Mouse (Mus musculus): Measurements from ENCODE around the gene Ifnar2. TPM values are rescaled to one million over a fixed set of nuclear protein-coding genes. Genes with fewer than 3 reads are reported as not detected.

Ifnar2 gene
- polyA plus RNA-seq, 1 experiment from 2014 or later = 33.2 TPM

GRCm38 (mm10) chr16:91348588-91349330, 23.8 kb upstream of the Ifnar2 start:
- Histone ChIP-seq H3K27me3 (peaks cover 82% of the 10 kb centered on the region), H3K36me3 (no peaks in the 10 kb centered on the region), H3K27ac (no peak overlapping the region), H3K4me1 (replicated peaks) (peaks cover 12% of the 10 kb centered on the region), H3K4me3 (no peak overlapping the region), H3K9me3 (no peaks in the 10 kb centered on the region), H3K9ac (no peak overlapping the region), H3K4me2 (no peak overlapping the region)
- no peak for ATAC-seq (ENCODE audit: low FRiP score)
- WGBS = 69% methylated on average over 28 of the region's 28 CpGs

DNA sequence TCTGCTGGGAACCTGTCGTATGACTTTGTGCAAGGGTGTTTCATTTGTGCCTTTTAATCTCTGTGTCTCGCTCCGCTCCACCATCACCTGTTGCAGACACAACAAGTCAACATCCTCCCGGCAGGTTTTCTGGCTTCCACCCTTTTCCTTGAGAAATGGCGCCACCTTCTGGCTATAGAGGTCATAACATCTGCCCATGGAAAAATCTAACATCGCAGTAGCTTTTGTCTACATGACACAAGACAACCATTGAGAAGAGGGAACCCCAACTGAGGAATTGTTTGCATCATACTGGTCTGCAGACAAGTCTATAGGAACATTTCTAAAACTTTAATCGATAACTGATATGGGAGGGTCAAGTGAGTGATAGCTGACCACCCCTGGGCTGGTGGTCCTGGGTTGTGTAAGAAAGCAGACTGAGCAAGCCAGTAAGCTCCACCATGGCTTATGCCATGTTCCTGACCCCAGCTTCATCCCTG, 20.5 kb upstream of the Ifnar2 start:
- H3K27me3 ChIP-seq = peaks cover 82% of the 10 kb centered on the region
- no peaks in the 10 kb centered on the region for H3K9me3 ChIP-seq
- no peaks in the 10 kb centered on the region for H3K36me3 ChIP-seq
- 7% methylated on average over 7 of the region's 7 CpGs for WGBS
- no peak overlapping the region for H3K4me3 ChIP-seq
- peaks cover 12% of the 10 kb centered on the region for H3K4me1 ChIP-seq (replicated peaks)
- H3K4me2 ChIP-seq = no peak overlapping the region
- peak; percentile 60; the same call in 1 of the 2 replicates for ATAC-seq (ENCODE audit: low FRiP score)
- no peak overlapping the region for H3K27ac ChIP-seq
- H3K9ac ChIP-seq = no peak overlapping the region

DNA sequence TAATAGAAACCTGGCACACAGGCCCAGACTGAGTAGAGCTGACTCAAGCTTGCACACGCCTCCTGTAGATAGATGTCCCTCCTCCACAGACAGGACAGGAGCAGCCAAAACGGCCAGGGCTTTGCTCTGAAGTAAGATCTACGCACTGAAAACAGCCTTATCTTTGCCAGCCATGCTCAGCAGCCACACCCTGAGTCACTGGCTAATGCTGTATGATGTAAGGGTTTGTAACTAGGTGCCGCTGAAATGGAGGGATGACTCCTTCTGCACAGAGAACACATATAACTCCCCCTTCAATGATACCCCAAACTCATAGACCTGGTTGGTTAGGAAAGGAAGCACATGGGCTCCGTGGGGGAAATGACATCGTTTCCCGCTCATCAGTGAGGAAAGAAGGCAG, 19.8 kb upstream of the Ifnar2 start:
- H3K9ac ChIP-seq = no peak overlapping the region
- H3K9me3 ChIP-seq = no peaks in the 10 kb centered on the region
- H3K4me3 ChIP-seq = no peak overlapping the region
- WGBS = 70% methylated on average over 7 of the region's 7 CpGs
- no peak overlapping the region for H3K27ac ChIP-seq
- H3K4me2 ChIP-seq = no peak overlapping the region
- H3K36me3 ChIP-seq = no peaks in the 10 kb centered on the region
- H3K4me1 ChIP-seq (replicated peaks) = peaks cover 10% of the 10 kb centered on the region
- H3K27me3 ChIP-seq = peaks cover 79% of the 10 kb centered on the region
- no peak for ATAC-seq (ENCODE audit: low FRiP score)

- Histone ChIP-seq H3K27me3 (peaks cover 77% of the 10 kb centered on the region), H3K27ac (no peak overlapping the region), H3K4me3 (no peak overlapping the region), H3K36me3 (no peaks in the 10 kb centered on the region), H3K9me3 (no peaks in the 10 kb centered on the region), H3K4me1 (replicated peaks) (peaks cover 6% of the 10 kb centered on the region), H3K9ac (no peak overlapping the region), H3K4me2 (no peak overlapping the region)
- ATAC-seq (ENCODE audit: low FRiP score) = no peak
- 82% methylated on average over 6 of the region's 6 CpGs for WGBS
Observed at GRCm38 (mm10) chr16:91353177-91353576, 19.4 kb upstream of the Ifnar2 start.

GRCm38 (mm10) chr16:91353638-91354037, 18.9 kb upstream of the Ifnar2 start:
- no peak overlapping the region for H3K4me3 ChIP-seq
- H3K9me3 ChIP-seq = no peaks in the 10 kb centered on the region
- no peak overlapping the region for H3K27ac ChIP-seq
- no peak overlapping the region for H3K9ac ChIP-seq
- no peak for ATAC-seq (ENCODE audit: low FRiP score)
- H3K27me3 ChIP-seq = peaks cover 72% of the 10 kb centered on the region
- H3K36me3 ChIP-seq = no peaks in the 10 kb centered on the region
- peaks cover 2% of the 10 kb centered on the region; the same call in 1 of the 2 replicates for H3K4me1 ChIP-seq (replicated peaks)
- H3K4me2 ChIP-seq = no peak overlapping the region
- 76% methylated on average over 5 of the region's 5 CpGs for WGBS

- no peak overlapping the region for H3K27ac ChIP-seq
- H3K9ac ChIP-seq = no peak overlapping the region
- H3K4me2 ChIP-seq = no peak overlapping the region
- peaks cover 69% of the 10 kb centered on the region for H3K27me3 ChIP-seq
- peaks cover 3% of the 10 kb centered on the region; the same call in 1 of the 2 replicates for H3K4me1 ChIP-seq (replicated peaks)
- WGBS = 81% methylated on average over 4 of the region's 4 CpGs
- no peak for ATAC-seq (ENCODE audit: low FRiP score)
- H3K9me3 ChIP-seq = no peaks in the 10 kb centered on the region
- no peaks in the 10 kb centered on the region for H3K36me3 ChIP-seq
- H3K4me3 ChIP-seq = no peak overlapping the region
Observed at GRCm38 (mm10) chr16:91354599-91354998, 18.0 kb upstream of the Ifnar2 start.

DNA sequence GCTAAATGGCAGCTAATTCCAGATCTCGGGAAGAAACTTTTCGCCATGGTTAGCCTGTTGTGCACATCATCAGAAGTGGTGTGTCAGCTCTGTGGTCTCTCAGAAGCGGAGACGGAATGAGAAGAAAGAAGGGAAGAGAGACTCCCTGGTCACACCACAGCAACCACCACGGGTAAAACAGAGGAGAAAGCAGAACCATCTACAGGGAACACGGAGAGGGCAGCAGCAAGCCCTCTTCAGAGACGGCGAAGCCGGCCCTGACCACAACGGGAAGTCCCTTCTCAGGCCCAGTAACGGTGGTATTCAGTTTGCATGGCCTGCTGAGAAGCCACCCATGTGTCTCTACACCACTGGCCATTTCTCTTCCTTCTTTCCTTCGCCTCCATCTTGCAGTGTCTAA, 17.4 kb upstream of the Ifnar2 start:
- H3K27me3 ChIP-seq = peaks cover 65% of the 10 kb centered on the region
- H3K9me3 ChIP-seq = no peaks in the 10 kb centered on the region
- peaks cover 3% of the 10 kb centered on the region; the same call in 1 of the 2 replicates for H3K4me1 ChIP-seq (replicated peaks)
- no peak overlapping the region for H3K27ac ChIP-seq
- WGBS = 80% methylated on average over 12 of the region's 12 CpGs
- no peaks in the 10 kb centered on the region for H3K36me3 ChIP-seq
- H3K4me2 ChIP-seq = no peak overlapping the region
- H3K4me3 ChIP-seq = no peak overlapping the region
- no peak overlapping the region for H3K9ac ChIP-seq
- no peak for ATAC-seq (ENCODE audit: low FRiP score)

DNA sequence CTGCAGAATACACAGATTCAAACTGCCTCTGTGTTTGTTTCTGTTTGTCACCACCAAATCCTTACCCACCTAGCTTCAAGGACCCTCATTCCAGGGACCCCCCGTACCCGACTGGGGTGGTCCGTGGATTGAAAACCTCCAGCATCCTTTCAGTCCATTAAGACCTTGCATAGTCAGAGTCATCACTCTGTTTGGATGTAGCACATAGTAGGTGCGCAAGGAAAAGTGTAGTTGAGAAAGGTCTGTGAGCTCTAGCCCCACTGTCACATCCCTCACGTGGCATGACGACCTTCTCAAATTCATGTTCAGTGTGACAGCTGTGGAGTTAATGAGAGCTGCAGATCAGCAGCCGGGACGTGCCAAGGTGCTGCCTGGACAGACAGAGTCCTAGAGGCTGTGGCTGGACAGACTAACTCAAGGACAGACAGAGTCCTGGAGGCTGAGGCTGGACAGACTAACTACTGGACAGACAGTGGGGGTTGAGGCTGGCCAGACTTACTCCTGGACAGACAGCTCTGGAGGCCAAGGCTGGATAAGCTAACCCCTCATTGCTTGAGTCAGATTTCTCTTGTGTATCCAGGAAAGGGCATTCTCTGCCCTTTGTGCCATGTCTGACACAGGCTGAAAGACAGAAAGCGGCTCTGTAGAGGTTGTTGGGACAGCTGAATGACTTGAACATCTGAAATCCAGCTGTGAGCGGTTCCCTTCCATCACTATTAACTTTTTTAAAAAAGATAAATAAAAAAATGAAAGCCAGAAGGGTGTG, 15.6 kb upstream of the Ifnar2 start:
- Histone ChIP-seq H3K4me3 (no peak overlapping the region), H3K9ac (no peak overlapping the region), H3K36me3 (no peaks in the 10 kb centered on the region), H3K27me3 (peaks cover 47% of the 10 kb centered on the region), H3K9me3 (no peaks in the 10 kb centered on the region), H3K4me1 (replicated peaks) (peaks cover 3% of the 10 kb centered on the region; the same call in 1 of the 2 replicates), H3K27ac (no peak overlapping the region), H3K4me2 (no peak overlapping the region)
- no peak for ATAC-seq (ENCODE audit: low FRiP score)
- WGBS = 76% methylated on average over 10 of the region's 10 CpGs

DNA sequence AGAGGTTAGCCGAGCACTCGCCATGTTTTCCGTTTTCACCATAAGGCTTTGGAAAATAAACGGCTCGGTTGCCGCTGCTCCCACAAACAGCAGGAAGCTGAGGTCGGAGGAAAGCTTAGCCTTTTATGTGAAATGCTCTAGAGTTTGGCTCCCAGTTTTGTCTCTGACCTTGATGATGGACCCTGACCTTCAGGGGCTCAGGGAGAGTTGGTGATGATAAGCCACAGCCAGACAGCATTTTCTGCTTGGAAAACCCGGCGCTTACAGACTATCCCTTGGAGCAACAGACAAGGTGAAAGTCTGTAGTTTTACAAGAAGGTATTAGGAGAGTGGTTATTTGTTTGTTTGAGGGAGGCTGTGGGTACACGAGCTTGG, 15.1 kb upstream of the Ifnar2 start:
- Histone ChIP-seq H3K27ac (no peak overlapping the region), H3K9ac (no peak overlapping the region), H3K36me3 (no peaks in the 10 kb centered on the region), H3K9me3 (no peaks in the 10 kb centered on the region), H3K4me2 (no peak overlapping the region), H3K4me3 (no peak overlapping the region), H3K4me1 (replicated peaks) (peaks cover 6% of the 10 kb centered on the region; the same call in 1 of the 2 replicates), H3K27me3 (peaks cover 44% of the 10 kb centered on the region)
- WGBS = 66% methylated on average over 10 of the region's 10 CpGs
- ATAC-seq (ENCODE audit: low FRiP score) = no peak

DNA sequence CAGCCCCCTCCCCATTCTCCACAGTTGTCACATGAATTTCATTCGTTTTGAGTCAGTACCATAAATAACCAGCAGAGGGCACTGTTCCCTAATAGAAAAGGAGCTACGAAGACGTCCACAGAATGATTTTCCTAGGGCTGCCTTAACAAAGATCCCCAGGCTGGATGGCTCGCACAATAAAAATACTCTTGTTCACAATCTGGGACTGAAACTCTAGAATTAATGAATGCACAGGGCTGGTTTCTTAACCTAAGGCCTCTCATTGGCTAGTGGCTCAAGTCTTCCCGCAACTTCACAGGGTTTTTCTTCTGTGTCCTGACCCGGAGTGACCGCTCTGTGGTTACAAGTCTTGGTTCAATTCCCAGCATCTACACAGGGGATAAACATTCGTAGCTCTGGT, 14.0 kb upstream of the Ifnar2 start:
- H3K9me3 ChIP-seq = no peaks in the 10 kb centered on the region
- H3K9ac ChIP-seq = no peak overlapping the region
- H3K4me1 ChIP-seq (replicated peaks) = peaks cover 12% of the 10 kb centered on the region
- ATAC-seq (ENCODE audit: low FRiP score) = no peak
- H3K4me2 ChIP-seq = no peak overlapping the region
- 37% methylated on average over 8 of the region's 8 CpGs for WGBS
- no peaks in the 10 kb centered on the region for H3K36me3 ChIP-seq
- no peak overlapping the region for H3K4me3 ChIP-seq
- H3K27ac ChIP-seq = peak overlapping the region; percentile 44; the same call in 1 of the 2 replicates
- H3K27me3 ChIP-seq = peaks cover 34% of the 10 kb centered on the region

GRCm38 (mm10) chr16:91359531-91359930, 13.1 kb upstream of the Ifnar2 start:
- Histone ChIP-seq H3K4me3 (no peak overlapping the region), H3K9me3 (no peaks in the 10 kb centered on the region), H3K27me3 (peaks cover 25% of the 10 kb centered on the region), H3K4me2 (no peak overlapping the region), H3K4me1 (replicated peaks) (peaks cover 12% of the 10 kb centered on the region), H3K36me3 (no peaks in the 10 kb centered on the region), H3K9ac (no peak overlapping the region), H3K27ac (no peak overlapping the region)
- no peak for ATAC-seq (ENCODE audit: low FRiP score)
- whole genome bisulfite sequencing = 93% methylated on average over 13 of the region's 13 CpGs

DNA sequence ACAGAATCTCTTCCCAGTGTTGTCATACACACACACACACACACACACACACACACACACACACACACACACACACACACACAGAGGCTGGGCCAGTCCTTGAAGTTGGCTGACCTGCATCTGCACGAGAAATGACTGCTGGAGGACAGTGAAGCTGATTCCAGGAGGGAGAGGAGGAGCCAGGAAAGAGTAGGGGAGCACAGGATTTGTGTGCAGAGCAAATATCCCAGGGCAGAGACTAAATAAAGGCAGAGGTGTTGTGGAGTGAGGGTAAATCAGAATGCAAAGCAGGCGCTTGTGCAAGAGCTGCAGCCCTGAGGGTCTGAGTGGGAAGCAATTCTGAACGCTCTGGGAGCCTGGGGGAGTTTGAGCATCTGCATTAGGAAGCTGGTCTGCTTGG, 12.4 kb upstream of the Ifnar2 start:
- 67% methylated on average over 3 of the region's 3 CpGs for WGBS
- peaks cover 12% of the 10 kb centered on the region for H3K4me1 ChIP-seq (replicated peaks)
- no peak for ATAC-seq (ENCODE audit: low FRiP score)
- H3K27ac ChIP-seq = no peak overlapping the region
- H3K27me3 ChIP-seq = peaks cover 18% of the 10 kb centered on the region
- no peak overlapping the region for H3K4me3 ChIP-seq
- no peaks in the 10 kb centered on the region for H3K36me3 ChIP-seq
- H3K9ac ChIP-seq = no peak overlapping the region
- H3K9me3 ChIP-seq = no peaks in the 10 kb centered on the region
- no peak overlapping the region for H3K4me2 ChIP-seq

Measured in hindbrain, embryonic 13.5 days (tissue).